Mouse (Mus musculus): ENCODE results near the gene Prtn3. TPM values are rescaled to one million over a fixed set of nuclear protein-coding genes. Genes with fewer than 3 reads are reported as not detected.

The Prtn3 gene
- total RNA-seq, 1 experiment = 1.3 TPM

DNA sequence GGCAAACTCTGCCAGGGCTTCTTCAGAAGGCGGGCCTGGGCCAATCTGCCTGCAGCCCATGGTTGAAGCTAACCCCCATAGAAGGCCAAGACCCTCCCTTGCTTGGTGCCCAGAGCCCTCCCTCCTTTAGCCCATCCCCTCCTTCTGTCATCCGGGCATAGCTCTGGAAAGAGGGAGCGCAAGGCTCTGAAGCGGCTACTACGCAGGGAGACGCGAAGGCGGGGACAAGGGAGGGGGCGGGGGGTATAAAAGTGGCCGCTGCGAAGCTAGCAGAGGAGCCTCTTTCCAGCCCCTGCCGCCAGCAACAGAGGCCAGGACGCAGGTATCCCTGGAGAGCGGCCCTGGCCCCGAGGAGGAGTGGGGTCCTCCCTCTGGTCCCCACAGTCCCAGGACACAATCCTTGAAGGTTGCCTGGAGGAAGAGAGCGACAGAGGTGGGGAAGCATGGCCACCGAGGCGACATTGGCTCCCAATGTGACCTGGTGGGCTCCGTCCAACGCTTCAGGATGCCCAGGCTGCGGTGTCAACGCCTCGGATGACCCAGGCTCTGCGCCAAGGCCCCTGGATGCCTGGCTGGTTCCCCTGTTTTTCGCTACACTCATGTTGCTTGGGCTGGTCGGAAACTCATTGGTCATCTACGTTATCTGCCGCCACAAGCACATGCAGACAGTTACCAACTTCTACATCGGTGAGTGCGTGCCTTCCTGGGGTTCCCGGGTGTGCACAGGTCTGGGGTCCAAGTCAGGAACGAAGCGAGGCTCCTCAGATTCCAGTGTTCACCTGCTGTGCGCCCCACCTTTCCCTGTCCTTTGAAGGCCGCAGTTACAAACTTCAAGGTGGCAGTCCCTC, 44.2 kb downstream of the Prtn3 start:
- in situ Hi-C loops (cut with MboI; ENCODE audit: low sequenced_read_pairs in 2 of 2, unreplicated experiment in 2 of 2) = no loop called here

GRCm38 (mm10) chr10:79919251-79919849, 45.1 kb downstream of the Prtn3 start:
- no peaks in the 10 kb centered on the region for H3K36me3 ChIP-seq (ENCODE audit: control insufficient read depth, insufficient read depth, low read length, poor library complexity, severe bottlenecking)
- TF ChIP-seq ZC3H11A (IDR thresholded peaks at IDR 0.05; ENCODE audit: borderline replicate concordance, low read depth, low read length) (no peak), MAFK (IDR thresholded peaks at IDR 0.05; ENCODE audit: insufficient read depth, low read depth, low read length) (no peak), ZNF384 (IDR thresholded peaks at IDR 0.05; ENCODE audit: low read depth, low read length) (no peak), HCFC1 (IDR thresholded peaks at IDR 0.05; ENCODE audit: borderline replicate concordance, insufficient read depth, low read length) (no peak), CHD2 (IDR thresholded peaks at IDR 0.05; ENCODE audit: low read depth, low read length) (no peak)
- no peak overlapping the region for H3K27ac ChIP-seq (ENCODE audit: insufficient read depth, low read depth, low read length, poor library complexity, severe bottlenecking)
- in situ Hi-C loops (cut with MboI; ENCODE audit: low sequenced_read_pairs in 2 of 2, unreplicated experiment in 2 of 2) = no loop called here
- no peak overlapping the region; the same call in 1 of the 2 replicates for H3K9ac ChIP-seq (ENCODE audit: insufficient read depth, low read depth, low read length, poor library complexity, severe bottlenecking)
- no peaks in the 10 kb centered on the region for H3K9me3 ChIP-seq (ENCODE audit: control insufficient read depth, insufficient read depth, low read depth, low read length)
- peaks cover 3 to 21% of the 10 kb centered on the region in 2 experiments; a peak in 2 of 4 replicates for H3K4me1 ChIP-seq (ENCODE audit: control insufficient read depth in 2 of 2, insufficient read depth in 2 of 2, low read length in 2 of 2, poor library complexity in 1 of 2)
- no peak for DNase-seq (ENCODE audit: low read depth, low spot score)
- H3K4me3 ChIP-seq (ENCODE audit: insufficient read depth in 1 of 2, low read depth in 1 of 2, low read length in 2 of 2, poor library complexity in 1 of 2, severe bottlenecking in 1 of 2) = peak overlapping the region in 1 of 2 experiments; percentile 61; a peak in 1 of 4 replicates

More for the DNA sequence above, 44.2 kb downstream of the Prtn3 start:
- H3K4me1 ChIP-seq (ENCODE audit: control insufficient read depth in 2 of 2, insufficient read depth in 2 of 2, low read length in 2 of 2, poor library complexity in 1 of 2) = peaks cover 3 to 21% of the 10 kb centered on the region in 2 experiments; a peak in 2 of 4 replicates
- DNase-seq (ENCODE audit: low read depth, low spot score) = no peak
- H3K4me3 ChIP-seq (ENCODE audit: insufficient read depth in 1 of 2, low read depth in 1 of 2, low read length in 2 of 2, poor library complexity in 1 of 2, severe bottlenecking in 1 of 2) = peak overlapping the region in 1 of 2 experiments; percentile 13; a peak in 1 of 4 replicates
- no peaks in the 10 kb centered on the region for H3K36me3 ChIP-seq (ENCODE audit: control insufficient read depth, insufficient read depth, low read length, poor library complexity, severe bottlenecking)
- H3K27ac ChIP-seq (ENCODE audit: insufficient read depth, low read depth, low read length, poor library complexity, severe bottlenecking) = no peak overlapping the region
- H3K9ac ChIP-seq (ENCODE audit: insufficient read depth, low read depth, low read length, poor library complexity, severe bottlenecking) = no peak overlapping the region
- H3K9me3 ChIP-seq (ENCODE audit: control insufficient read depth, insufficient read depth, low read depth, low read length) = no peaks in the 10 kb centered on the region
- TF ChIP-seq MAFK (IDR thresholded peaks at IDR 0.05; ENCODE audit: insufficient read depth, low read depth, low read length) = no peak
- TF ChIP-seq ZNF384 (IDR thresholded peaks at IDR 0.05; ENCODE audit: low read depth, low read length) = no peak
- TF ChIP-seq CHD2 (IDR thresholded peaks at IDR 0.05; ENCODE audit: low read depth, low read length) = no peak
- no peak for TF ChIP-seq HCFC1 (IDR thresholded peaks at IDR 0.05; ENCODE audit: borderline replicate concordance, insufficient read depth, low read length)
- TF ChIP-seq ZC3H11A (IDR thresholded peaks at IDR 0.05; ENCODE audit: borderline replicate concordance, low read depth, low read length) = no peak

GRCm38 (mm10) chr10:79920056-79920890, 46.0 kb downstream of the Prtn3 start:
- no peak overlapping the region for H3K9ac ChIP-seq (ENCODE audit: insufficient read depth, low read depth, low read length, poor library complexity, severe bottlenecking)
- no peak for TF ChIP-seq MAFK (IDR thresholded peaks at IDR 0.05; ENCODE audit: insufficient read depth, low read depth, low read length)
- TF ChIP-seq HCFC1 (IDR thresholded peaks at IDR 0.05; ENCODE audit: borderline replicate concordance, insufficient read depth, low read length) = no peak
- TF ChIP-seq CHD2 (IDR thresholded peaks at IDR 0.05; ENCODE audit: low read depth, low read length) = no peak
- TF ChIP-seq ZC3H11A (IDR thresholded peaks at IDR 0.05; ENCODE audit: borderline replicate concordance, low read depth, low read length) = no peak
- no peak for TF ChIP-seq ZNF384 (IDR thresholded peaks at IDR 0.05; ENCODE audit: low read depth, low read length)
- in situ Hi-C loops (cut with MboI; ENCODE audit: low sequenced_read_pairs in 2 of 2, unreplicated experiment in 2 of 2) = no loop called here
- no peaks in the 10 kb centered on the region for H3K36me3 ChIP-seq (ENCODE audit: control insufficient read depth, insufficient read depth, low read length, poor library complexity, severe bottlenecking)
- no peak for DNase-seq (ENCODE audit: low read depth, low spot score)
- H3K9me3 ChIP-seq (ENCODE audit: control insufficient read depth, insufficient read depth, low read depth, low read length) = no peaks in the 10 kb centered on the region
- peak overlapping the region; percentile 13 to 56; a peak in 2 of 4 replicates for H3K4me3 ChIP-seq (ENCODE audit: insufficient read depth in 1 of 2, low read depth in 1 of 2, low read length in 2 of 2, poor library complexity in 1 of 2, severe bottlenecking in 1 of 2)
- H3K27ac ChIP-seq (ENCODE audit: insufficient read depth, low read depth, low read length, poor library complexity, severe bottlenecking) = no peak overlapping the region
- H3K4me1 ChIP-seq (ENCODE audit: control insufficient read depth in 2 of 2, insufficient read depth in 2 of 2, low read length in 2 of 2, poor library complexity in 1 of 2) = peaks cover 3 to 21% of the 10 kb centered on the region in 2 experiments; a peak in 2 of 4 replicates

DNA sequence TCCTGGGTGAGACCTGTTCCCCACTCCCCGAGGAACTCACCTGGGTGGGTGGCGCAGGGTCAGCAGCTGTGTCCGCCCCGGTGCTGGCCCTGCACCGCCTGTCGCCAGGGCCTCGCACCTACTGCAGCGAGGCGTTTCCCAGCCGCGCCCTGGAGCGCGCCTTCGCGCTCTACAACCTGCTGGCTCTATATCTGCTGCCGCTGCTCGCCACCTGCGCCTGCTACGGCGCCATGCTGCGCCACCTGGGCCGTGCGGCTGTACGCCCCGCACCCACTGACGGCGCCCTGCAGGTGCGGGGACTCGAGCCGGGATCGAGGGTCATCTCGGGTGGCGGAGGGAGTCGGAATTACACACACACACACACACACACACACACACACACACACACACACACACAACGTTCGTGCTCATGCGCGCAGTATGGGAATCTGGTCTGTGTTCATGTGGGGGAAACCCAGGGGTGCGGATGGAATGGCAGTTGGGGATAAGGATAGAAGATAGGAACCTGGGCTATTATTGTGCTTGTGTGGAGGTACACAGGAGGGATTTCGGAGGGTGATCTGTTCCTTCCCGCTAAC, 46.8 kb downstream of the Prtn3 start, which contains the start of gene R3hdm4:
Gene R3hdm4 (minus strand): TSS at position 251 of the 578 bp plus-strand sequence.
- H3K9ac ChIP-seq (ENCODE audit: insufficient read depth, low read depth, low read length, poor library complexity, severe bottlenecking) = peak within 1 kb of the TSS; percentile 45
- H3K4me1 ChIP-seq (ENCODE audit: control insufficient read depth in 2 of 2, insufficient read depth in 2 of 2, low read length in 2 of 2, poor library complexity in 1 of 2) = peaks cover 3 to 20% of the 10 kb centered on the region in 2 experiments; a peak in 2 of 4 replicates

More for the DNA sequence above, 46.8 kb downstream of the Prtn3 start, which contains the start of gene R3hdm4:
- no peak for DNase-seq (ENCODE audit: low read depth, low spot score)
- Histone ChIP-seq H3K36me3 (ENCODE audit: control insufficient read depth, insufficient read depth, low read length, poor library complexity, severe bottlenecking) (no peaks in the 10 kb centered on the region), H3K4me3 (ENCODE audit: insufficient read depth in 1 of 2, low read depth in 1 of 2, low read length in 2 of 2, poor library complexity in 1 of 2, severe bottlenecking in 1 of 2) (peak within 1 kb of the TSS; percentile 25 to 56), H3K9me3 (ENCODE audit: control insufficient read depth, insufficient read depth, low read depth, low read length) (no peaks in the 10 kb centered on the region), H3K27ac (ENCODE audit: insufficient read depth, low read depth, low read length, poor library complexity, severe bottlenecking) (no peak within 1 kb of the TSS)
- TF ChIP-seq ZNF384 (IDR thresholded peaks at IDR 0.05; ENCODE audit: low read depth, low read length) (no peak), CHD2 (IDR thresholded peaks at IDR 0.05; ENCODE audit: low read depth, low read length) (no peak), MAFK (IDR thresholded peaks at IDR 0.05; ENCODE audit: insufficient read depth, low read depth, low read length) (no peak), ZC3H11A (IDR thresholded peaks at IDR 0.05; ENCODE audit: borderline replicate concordance, low read depth, low read length) (no peak), HCFC1 (IDR thresholded peaks at IDR 0.05; ENCODE audit: borderline replicate concordance, insufficient read depth, low read length) (no peak)
- in situ Hi-C loops (cut with MboI; ENCODE audit: low sequenced_read_pairs in 2 of 2, unreplicated experiment in 2 of 2) = no loop called here

All from ES-E14 (cell line).